Comparison of ENCODE assay signal across 8 mouse cellular contexts in the genomic region with DNA sequence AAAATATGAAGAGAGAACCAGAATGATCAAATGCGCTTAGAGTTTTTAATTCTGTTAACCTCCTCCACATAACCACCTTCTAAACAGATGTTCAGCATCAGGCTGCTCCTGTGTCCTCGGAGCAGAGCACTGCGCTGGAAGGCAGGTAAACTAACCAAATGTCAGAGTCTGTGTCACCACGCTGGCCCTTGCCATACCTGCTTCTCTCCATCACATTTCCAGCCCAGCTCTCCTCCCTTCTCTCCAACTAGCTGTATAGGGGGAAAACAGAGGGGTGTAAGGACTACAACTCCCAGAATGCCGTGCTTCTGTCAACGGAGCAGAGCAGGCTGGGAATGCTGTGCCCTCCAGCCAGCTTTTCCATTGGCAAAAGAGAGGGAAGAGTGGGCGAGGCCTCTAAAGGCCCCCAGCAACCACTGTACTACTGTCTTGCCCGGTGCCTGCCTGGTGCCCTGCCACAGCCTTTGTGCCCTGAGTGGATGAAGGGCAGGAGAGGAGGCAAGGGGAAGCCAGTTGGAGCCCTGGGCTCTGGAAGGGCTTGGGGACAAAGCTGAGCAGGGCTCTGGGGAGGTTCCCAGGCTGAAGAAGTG. TPM values are rescaled to one million over a fixed set of nuclear protein-coding genes. Genes with fewer than 3 reads are reported as not detected.
DNase-seq lines count a peak whose midpoint lies in the region; ATAC-seq lines count a peak whose summit lies in the region.

No protein-coding gene starts in this region.

- peak; percentile 84 for ATAC-seq in forebrain, embryonic 15.5 days (replicated peaks)
- peak; percentile 75 for ATAC-seq in hindbrain, embryonic 12.5 days (ENCODE audit: low FRiP score)

- no peaks in the 10 kb centered on the region for H3K27me3 ChIP-seq in forebrain, embryonic 15.5 days
- H3K27me3 ChIP-seq in hindbrain, embryonic 12.5 days = no peaks in the 10 kb centered on the region

- DNase-seq in urinary bladder, adult 2 months (ENCODE audit: low spot score) = peak; percentile 22
- no peak for DNase-seq in urinary bladder, postnatal 25 days (ENCODE audit: low spot score)
- peak; percentile 75 for DNase-seq in layer of hippocampus, adult 9-11 months
- peak; percentile 82 for DNase-seq in lung, postnatal 10 days
- DNase-seq in right cerebral cortex, postnatal 25 days = peak; percentile 72
- DNase-seq in urinary bladder, adult 18-20 months (ENCODE audit: low spot score in 2 of 2) = no peak

- H3K9me3 ChIP-seq in forebrain, embryonic 15.5 days = no peaks in the 10 kb centered on the region
- H3K9me3 ChIP-seq in hindbrain, embryonic 12.5 days (replicated peaks) = no peaks in the 10 kb centered on the region

- H3K4me2 ChIP-seq in forebrain, embryonic 15.5 days (replicated peaks) = peak overlapping the region; percentile 43
- H3K4me2 ChIP-seq in hindbrain, embryonic 12.5 days (replicated peaks) = peak overlapping the region; percentile 45

- WGBS in forebrain, embryonic 15.5 days = 47% methylated on average over 8 of the region's 8 CpGs
- 55% methylated on average over 8 of the region's 8 CpGs for WGBS in hindbrain, embryonic 12.5 days

- H3K9ac ChIP-seq in forebrain, embryonic 15.5 days (replicated peaks) = peak overlapping the region; percentile 35
- H3K9ac ChIP-seq in hindbrain, embryonic 12.5 days = peak overlapping the region; percentile 56

- peak overlapping the region; percentile 26 for H3K4me3 ChIP-seq in forebrain, embryonic 15.5 days
- H3K4me3 ChIP-seq in hindbrain, embryonic 12.5 days = peak overlapping the region; percentile 22

- peaks cover 28% of the 10 kb centered on the region for H3K36me3 ChIP-seq in forebrain, embryonic 15.5 days
- H3K36me3 ChIP-seq in hindbrain, embryonic 12.5 days = peaks cover 35% of the 10 kb centered on the region

- peak overlapping the region; percentile 88 for H3K27ac ChIP-seq in forebrain, embryonic 15.5 days (replicated peaks)
- H3K27ac ChIP-seq in hindbrain, embryonic 12.5 days = peak overlapping the region; percentile 81

- H3K4me1 ChIP-seq in forebrain, embryonic 15.5 days = peaks cover 26% of the 10 kb centered on the region
- peaks cover 27% of the 10 kb centered on the region for H3K4me1 ChIP-seq in hindbrain, embryonic 12.5 days

RNA-seq across cellular contexts. Expression of gene Mrpl14, which starts 5.6 kb away (rescaled TPM):
- 100 and 106 TPM in 2 replicates for polyA plus RNA-seq in urinary bladder, adult 2 months (2012; rRNA removed)
- 122 and 125 TPM in 2 replicates for polyA plus RNA-seq in forebrain, embryonic 15.5 days (2015; fragmentation: Nextera tagmentation; extraction: Ambion mirVana)
- polyA plus RNA-seq in hindbrain, embryonic 12.5 days (2016; fragmentation: Nextera tagmentation; extraction: Ambion mirVana) = 98.1 and 110 TPM in 2 replicates

RNA-seq across cellular contexts. Expression of gene Tmem63b, which starts 6.2 kb away (rescaled TPM):
- polyA plus RNA-seq in urinary bladder, adult 2 months (2012; rRNA removed) = 73.6 and 76.5 TPM in 2 replicates
- polyA plus RNA-seq in forebrain, embryonic 15.5 days (2015; fragmentation: Nextera tagmentation; extraction: Ambion mirVana) = 124 and 125 TPM in 2 replicates
- 102 TPM in 2 replicates for polyA plus RNA-seq in hindbrain, embryonic 12.5 days (2016; fragmentation: Nextera tagmentation; extraction: Ambion mirVana)

RNA-seq across cellular contexts. Expression of gene Capn11, which starts 21.4 kb away (rescaled TPM):
- polyA plus RNA-seq in urinary bladder, adult 2 months (2012; rRNA removed) = 2.3 and 2.7 TPM in 2 replicates
- polyA plus RNA-seq in forebrain, embryonic 15.5 days (2015; fragmentation: Nextera tagmentation; extraction: Ambion mirVana) = 0.83 and 1.00 TPM in 2 replicates
- polyA plus RNA-seq in hindbrain, embryonic 12.5 days (2016; fragmentation: Nextera tagmentation; extraction: Ambion mirVana) = 1.4 and 2.4 TPM in 2 replicates

RNA-seq across cellular contexts. Expression of gene 1600014C23Rik, which starts 53.2 kb away (rescaled TPM):
- not detected in 2 replicates for polyA plus RNA-seq in urinary bladder, adult 2 months (2012; rRNA removed)
- polyA plus RNA-seq in forebrain, embryonic 15.5 days (2015; fragmentation: Nextera tagmentation; extraction: Ambion mirVana) = 0.41 TPM in 1 of 2 replicates, not detected in the other
- not detected in 2 replicates for polyA plus RNA-seq in hindbrain, embryonic 12.5 days (2016; fragmentation: Nextera tagmentation; extraction: Ambion mirVana)

Comparison
In these comparisons a context has a peak if more than half of its experiments do, and no peak if none do; other contexts are left out.
1. DNase-seq: peak in urinary bladder, adult 2 months (single experiment), layer of hippocampus, adult 9-11 months (single experiment), lung, postnatal 10 days (single experiment) and right cerebral cortex, postnatal 25 days (single experiment); none in urinary bladder, postnatal 25 days (single experiment) and urinary bladder, adult 18-20 months (0 of 2).